Mouse (Mus musculus): ENCODE data around the gene Rnf150.

Rnf150 gene

GRCm38 (mm10) chr8:82943223-82944006 is 80.3 kb downstream of the Rnf150 start:
- DNase-seq (ENCODE audit: low spot score): no peak

DNA sequence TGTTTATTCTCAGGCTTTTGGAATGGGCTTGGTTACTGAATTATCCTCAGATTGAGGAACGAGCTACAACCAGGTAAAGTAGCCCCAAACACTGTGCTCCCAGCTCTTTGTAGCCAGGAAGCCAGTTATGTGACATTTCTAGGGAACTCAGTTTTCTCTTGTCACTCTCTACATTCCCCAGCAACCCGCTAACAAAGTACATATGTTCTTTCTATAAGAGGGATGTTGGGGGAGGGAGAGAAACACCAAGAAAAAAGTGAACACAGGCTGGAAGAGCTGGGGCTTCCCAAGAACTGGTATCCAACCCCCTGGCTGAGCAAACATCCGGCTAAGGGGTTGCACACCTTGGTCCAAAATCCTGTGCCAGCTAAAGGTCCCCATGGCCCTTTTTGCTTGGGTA is 82.7 kb downstream of the Rnf150 start:
- no peak for DNase-seq (ENCODE audit: low spot score)

DNA sequence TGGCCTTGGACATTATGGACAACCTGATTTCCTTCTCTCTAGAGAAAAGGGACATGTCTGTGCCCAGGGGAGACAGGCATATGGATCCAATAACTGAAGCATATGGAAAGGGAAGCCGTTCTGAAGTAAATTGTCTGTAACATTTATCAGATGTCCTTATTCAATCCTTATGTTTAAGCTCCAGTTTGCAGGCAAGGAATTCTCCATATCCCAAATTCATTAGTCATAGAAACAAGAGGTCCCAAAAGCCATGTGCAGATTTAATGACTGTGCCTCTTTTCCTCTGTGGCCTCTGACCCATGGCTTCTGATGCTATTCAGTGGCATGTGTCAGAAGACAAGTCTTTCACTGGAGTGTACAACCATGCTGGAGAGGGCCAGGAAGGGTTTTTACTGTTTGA is 83.5 kb downstream of the Rnf150 start:
- no peak for DNase-seq (ENCODE audit: low spot score)

DNA sequence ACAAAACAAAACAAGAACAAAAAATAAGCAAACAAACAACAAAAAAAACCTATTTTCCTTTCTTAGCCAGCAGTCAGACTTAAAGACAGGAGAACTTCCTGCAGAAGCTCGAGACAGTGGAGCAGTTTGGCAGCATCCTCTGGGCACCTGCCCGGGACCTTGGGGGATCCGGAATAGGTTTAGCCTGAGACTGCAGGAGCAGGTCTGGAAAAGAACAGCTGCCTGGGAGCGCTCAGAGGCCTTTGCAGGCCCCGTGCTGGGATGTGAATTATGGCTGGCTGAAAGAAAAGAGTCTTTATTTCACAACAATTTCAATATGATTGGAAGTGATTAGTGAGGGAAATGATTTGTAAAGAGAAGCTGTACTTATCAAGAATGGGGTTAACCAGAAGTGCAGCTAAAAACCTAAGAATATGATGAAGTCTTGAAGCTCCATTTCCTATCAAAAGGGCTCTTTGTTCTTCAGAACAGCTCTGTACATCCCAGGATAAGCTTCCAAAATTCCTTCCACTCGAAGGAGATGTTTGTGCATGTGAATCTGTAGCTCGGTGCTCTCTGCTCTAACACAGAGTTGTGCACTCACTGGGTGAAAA is 92.1 kb downstream of the Rnf150 start:
- DNase-seq (ENCODE audit: low spot score): no peak

GRCm38 (mm10) chr8:82959491-82959890 is 96.3 kb downstream of the Rnf150 start:
- no peak for DNase-seq (ENCODE audit: low spot score)

- no peak for DNase-seq (ENCODE audit: low spot score)
These were observed 96.9 kb downstream of the Rnf150 start for GRCm38 (mm10) chr8:82959980-82960610.

- no peak for DNase-seq (ENCODE audit: low spot score)
These were observed 101.4 kb downstream of the Rnf150 start for GRCm38 (mm10) chr8:82964537-82964936.

DNA sequence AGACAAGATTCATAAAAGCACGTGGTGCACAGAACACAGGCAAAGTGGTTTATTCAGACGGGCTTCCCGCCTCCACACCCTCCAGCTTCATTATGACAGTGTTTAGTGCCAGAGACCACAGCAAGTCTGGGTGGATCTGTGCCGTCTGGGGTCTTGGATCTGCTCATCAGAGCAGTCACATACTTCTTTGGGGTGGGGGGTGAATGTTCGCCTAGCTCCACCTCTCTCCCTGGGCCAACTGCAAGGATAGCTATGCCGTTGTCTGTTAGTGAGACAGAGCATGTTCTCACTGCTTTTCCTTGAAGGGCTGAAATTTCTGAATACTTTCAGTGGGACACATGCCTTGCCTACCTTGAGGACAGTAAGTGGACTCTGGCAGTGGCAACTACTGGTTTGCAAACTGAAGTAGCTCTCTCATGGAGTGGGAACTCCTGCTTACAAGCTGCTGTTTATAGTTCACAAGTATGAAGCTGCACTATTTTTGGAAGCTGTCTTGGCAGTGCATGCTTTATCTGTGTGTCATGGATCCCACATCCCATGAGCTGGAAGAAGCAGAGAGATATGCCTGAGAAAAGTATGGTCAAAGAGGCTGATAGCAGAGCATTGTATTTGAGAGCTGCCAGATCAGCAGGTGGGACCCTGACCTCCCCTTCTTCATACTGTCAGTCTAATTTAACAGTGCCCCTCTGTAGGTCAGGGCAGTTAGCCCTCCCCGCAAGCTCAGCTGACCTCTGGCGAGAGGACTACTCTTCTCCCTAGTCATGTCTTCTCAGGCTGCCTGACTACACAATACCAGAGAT is 104.9 kb downstream of the Rnf150 start:
- no peak for DNase-seq (ENCODE audit: low spot score)

- no peak for DNase-seq (ENCODE audit: low spot score)
These were observed 106.8 kb downstream of the Rnf150 start for GRCm38 (mm10) chr8:82969967-82970366.

DNA sequence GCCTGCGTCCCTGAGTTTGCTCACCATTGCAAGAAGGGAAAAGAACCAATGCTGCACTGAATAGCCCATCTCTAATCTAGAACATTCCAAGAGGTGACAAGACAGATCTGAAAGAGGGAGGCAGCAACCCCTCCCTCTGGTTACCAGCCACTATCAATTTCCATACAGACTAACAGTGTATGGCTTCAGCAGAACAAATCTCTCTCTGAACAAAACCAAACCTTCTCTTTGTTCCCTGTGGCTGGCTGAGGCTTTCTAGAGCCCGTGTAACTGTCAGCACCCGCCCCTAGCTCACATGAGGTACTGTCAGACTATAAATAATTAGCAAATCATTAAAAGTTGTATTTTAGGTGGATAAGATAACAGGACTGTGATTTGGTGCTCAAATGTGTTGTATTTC is 109.7 kb downstream of the Rnf150 start:
- DNase-seq (ENCODE audit: low spot score): no peak

DNA sequence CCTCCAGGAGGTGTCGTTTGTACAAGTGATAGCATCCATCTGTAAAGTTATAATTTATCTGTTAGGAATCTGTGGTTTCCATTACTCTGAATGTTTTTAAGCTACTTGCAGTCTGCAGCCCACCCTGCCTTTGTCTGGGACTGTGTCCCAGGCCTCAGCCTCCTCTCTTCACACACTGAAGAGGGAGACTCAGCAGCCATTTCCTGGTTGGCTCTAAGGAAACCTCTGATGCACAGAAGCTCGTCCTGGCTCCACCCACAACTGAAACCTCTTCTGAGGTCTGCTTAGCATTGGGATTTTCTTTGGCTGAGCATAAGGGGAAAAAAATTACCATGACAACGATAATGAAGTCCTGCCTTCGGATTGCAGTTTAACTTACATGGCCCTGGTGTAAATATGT is 110.2 kb downstream of the Rnf150 start:
- DNase-seq (ENCODE audit: low spot score): no peak

DNA sequence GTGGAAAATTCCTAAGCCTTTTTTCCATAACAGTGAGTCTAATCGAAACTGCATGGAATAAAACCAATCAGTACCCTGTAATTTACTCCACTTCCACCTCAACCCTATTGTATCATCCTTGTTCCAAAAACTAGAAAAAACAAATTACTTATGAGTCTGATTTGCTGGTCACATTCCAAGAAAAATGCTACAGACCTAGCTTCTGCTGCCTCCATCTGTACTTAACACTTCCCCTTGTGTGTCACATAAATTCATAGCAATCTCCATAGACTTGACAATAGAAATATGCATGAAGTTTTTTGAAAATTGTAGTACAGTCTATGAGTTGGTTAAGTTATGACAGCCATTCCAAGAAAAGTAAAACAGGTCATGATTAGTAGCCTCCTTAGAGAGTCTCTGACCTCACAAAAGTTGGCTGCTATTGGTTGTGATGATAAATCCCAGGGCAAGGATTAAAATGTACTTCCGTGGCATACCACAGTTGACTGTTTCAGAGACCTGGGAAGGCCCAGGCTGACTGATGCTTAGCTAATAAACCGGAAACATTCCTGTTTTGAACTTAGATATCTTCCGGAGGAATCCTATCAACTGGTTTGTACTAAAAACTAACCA is 118.2 kb downstream of the Rnf150 start:
- DNase-seq (ENCODE audit: low spot score): no peak

GRCm38 (mm10) chr8:82982873-82983272 is 119.7 kb downstream of the Rnf150 start:
- no peak for DNase-seq (ENCODE audit: low spot score)

DNA sequence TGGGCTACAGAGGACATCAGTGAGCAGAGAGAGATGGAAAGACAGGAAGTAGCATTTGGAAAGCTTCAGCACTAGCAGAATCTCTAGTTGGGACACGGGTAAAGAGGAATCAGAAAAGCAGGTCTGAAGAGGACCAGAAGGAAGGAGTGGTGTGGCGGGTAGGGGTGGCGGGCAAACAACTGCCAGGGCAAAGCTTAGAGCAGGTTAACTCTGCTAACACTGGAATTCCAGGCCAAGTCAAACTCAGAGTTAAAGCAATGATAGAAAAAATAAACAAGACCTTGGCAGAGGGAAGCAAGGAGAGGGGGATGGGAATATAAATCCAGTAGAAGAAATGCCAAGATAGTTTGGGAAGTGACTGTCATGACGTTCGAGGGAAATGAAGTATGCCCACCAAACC is 120.1 kb downstream of the Rnf150 start:
- DNase-seq (ENCODE audit: low spot score): no peak

DNA sequence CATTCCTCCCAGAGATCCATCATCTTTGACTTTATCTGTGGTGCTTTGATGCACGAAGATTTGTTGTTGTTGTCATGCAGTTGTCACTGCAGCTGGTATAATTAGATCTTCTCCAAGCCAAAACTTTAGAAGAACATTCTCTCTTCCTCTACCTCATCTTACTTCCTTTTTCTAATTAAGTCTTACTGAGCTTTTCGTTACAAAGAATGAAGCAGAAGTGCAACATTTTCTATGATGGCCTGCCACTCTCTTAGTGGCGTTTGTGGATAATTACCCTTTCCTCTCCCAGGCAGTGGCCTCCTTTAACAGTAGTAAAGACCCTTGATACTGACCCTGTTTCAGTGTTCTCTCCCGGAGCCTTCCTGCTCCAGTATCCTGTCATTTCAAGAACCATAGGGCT is 128.9 kb downstream of the Rnf150 start:
- no peak for DNase-seq (ENCODE audit: low spot score)

- no peak for DNase-seq (ENCODE audit: low spot score)
These were observed 132.7 kb downstream of the Rnf150 start for GRCm38 (mm10) chr8:82995727-82996438.

DNA sequence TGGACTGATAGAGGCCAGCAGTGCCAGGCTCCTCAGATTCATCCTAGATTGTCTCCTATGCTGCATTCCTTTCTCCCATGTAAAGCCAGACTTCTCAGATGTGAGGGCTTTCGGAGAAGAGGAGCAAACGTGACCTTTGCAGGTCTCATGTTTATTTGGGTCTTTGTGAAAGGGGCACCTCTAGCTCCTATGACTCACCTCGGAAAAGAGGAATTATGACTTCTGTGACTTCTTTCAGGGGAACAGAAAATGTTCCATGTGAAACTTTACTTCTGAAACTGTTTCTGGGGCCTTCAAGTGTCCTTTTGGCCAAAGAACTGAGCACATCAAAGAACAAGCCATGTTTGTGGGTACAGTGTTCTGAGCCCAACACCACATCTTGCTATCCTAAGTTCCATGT is 133.7 kb downstream of the Rnf150 start:
- DNase-seq (ENCODE audit: low spot score): no peak

- no peak for DNase-seq (ENCODE audit: low spot score)
These were observed 135.6 kb downstream of the Rnf150 start for GRCm38 (mm10) chr8:82998778-82999177.

DNA sequence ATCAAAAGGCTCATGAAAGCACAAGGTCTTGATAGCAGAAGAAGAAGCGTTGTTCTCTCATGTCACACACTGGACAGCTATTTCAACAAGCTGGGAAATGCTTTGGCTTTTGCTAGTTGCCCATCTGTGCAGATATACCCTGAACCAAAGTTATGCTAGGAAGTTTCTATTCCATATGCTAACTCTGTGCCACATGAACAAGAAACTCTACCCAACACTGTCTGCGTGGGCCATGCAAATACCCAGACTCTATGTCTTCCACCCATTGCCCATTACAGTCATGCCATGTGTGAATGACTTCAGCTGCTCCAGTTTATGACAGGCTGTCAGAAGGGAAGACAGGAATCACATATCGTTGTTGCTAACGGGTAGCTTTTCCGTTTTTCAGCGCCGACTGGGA is 140.0 kb downstream of the Rnf150 start:
- DNase-seq (ENCODE audit: low spot score): no peak

DNA sequence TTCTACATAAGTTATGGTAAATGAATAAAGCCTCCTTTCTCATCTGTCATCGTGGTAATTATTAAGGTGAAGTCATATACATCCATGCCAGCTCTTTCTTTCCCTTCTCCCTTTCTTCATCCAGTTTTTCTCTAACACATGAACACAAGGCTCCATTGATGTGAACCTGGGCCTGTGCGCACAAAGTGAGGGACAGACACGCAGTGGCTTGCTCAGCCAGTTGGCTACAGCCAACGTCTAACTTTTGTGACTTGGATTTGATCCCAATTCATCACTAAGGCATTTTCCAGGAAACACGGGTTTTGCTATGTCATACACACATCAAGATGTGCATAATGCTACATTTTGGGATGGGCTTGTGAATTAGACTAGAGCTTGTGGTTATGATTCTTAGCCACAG is 146.3 kb downstream of the Rnf150 start:
- DNase-seq (ENCODE audit: low spot score): no peak

- no peak for DNase-seq (ENCODE audit: low spot score)
These were observed 148.1 kb downstream of the Rnf150 start for GRCm38 (mm10) chr8:83011286-83011685.

DNA sequence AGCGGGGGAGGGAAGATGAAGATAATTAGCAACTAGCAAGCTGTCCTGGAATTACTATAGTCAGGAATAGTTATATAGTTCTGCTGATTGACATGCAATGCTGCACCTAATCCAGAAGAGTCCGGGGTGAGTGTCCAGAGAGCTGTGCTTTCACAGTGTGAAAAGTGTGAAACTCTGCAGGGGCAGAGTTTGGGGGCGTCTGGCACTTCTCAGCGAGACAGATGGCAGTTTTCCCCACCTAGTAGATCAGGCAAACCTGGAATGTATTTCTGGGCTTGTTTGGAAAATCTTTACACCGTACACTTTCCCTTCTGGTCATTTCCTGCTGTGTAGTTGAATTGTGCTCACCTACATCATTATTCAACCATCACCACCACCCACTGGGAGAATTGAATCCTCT is 148.6 kb downstream of the Rnf150 start:
- DNase-seq (ENCODE audit: low spot score): no peak

Measured in c-Kit-positive CD71-positive TER-119-positive erythroid progenitor cells, embryonic 14.5 days (primary cell).